Mouse (Mus musculus): Measurements from ENCODE around the gene Lyz1. TPM values are rescaled to one million over a fixed set of nuclear protein-coding genes. Genes with fewer than 3 reads are reported as not detected.
"Not testable (repeated sequence)": the region's sequence is repeated elsewhere in the genome, so short reads cannot be mapped to it uniquely, and the experiment has no call there.

Lyz1 gene
- polyA plus RNA-seq, 1 experiment from 2014 or later = 0.18 TPM

GRCm38 (mm10) chr10:117284578-117285520, 7.8 kb downstream of the Lyz1 start:
- Histone ChIP-seq H3K4me2 (ENCODE audit: low read depth, low read length) (no peak overlapping the region), H3K36me3 (ENCODE audit: control insufficient read depth, insufficient read depth, low read length) (no peaks in the 10 kb centered on the region), H3K9ac (ENCODE audit: low read depth, low read length) (no peak overlapping the region), H3K9me3 (ENCODE audit: control insufficient read depth, low read length) (no peaks in the 10 kb centered on the region), H3K27me3 (replicated peaks; ENCODE audit: control insufficient read depth, insufficient read depth, low read length) (no peaks in the 10 kb centered on the region), H3K4me3 (ENCODE audit: low read depth, low read length) (no peak overlapping the region), H3K4me1 (ENCODE audit: control insufficient read depth, insufficient read depth, low read length) (no peaks in the 10 kb centered on the region), H3K27ac (replicated peaks; ENCODE audit: low read depth, low read length) (no peak overlapping the region)
- WGBS = 82% methylated on average over 10 of the region's 10 CpGs
- DNase-seq (ENCODE audit: low spot score) (no peak), ATAC-seq (ENCODE audit: low read depth) (no peak)

DNA sequence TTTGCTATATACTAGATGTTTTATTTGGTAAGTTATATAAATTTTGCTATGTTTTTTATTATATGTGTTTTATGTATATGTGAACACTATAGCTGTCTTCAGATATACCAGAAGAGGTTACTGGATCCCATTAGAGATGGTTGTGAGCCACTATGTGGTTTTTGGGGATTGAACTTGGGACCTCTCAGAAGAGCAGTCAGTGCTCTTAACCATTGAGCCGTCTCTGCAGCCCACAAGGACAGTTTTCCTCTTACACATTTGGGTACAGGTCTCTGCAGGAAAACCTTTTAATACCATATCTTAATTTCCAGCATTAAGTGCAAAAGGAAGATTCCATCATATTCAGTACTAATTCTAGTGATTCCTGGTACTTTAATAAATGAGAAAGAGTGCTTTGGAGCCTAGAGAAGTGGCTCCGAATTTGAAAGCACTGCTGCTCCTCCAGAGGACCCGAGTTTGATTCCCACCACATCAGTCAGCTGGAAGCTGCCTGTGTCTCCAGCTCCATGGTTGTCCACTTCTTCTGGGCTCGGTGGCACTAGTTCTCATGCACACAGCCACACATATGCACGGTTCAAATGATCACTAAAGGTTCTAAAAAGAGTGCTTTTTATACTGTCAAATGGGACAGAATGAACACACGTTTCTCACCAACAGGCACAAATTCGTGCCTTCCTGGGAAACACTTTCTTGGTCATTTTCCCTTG, 8.6 kb downstream of the Lyz1 start:
- 78% methylated on average over 7 of the region's 7 CpGs for WGBS

DNA sequence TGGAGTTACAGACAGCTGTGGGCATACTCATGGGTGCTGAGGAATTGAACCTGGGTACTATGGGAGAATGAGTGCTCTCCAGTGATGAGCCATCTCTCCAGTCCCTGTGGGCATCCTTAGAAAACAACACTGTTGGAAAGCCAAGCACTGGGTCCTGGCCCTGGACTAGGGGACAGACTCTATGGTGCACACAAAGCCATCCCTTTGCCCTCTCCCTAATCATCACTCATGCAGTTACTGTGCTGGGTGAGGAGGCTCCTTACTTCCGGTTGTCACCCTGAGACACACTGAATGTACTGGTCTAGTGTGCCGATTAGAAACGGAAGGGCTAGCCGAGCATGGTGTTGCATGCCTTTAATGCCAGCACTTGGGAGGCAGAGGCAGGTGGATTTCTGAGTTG, 9.5 kb downstream of the Lyz1 start:
- H3K4me3 ChIP-seq (ENCODE audit: low read depth, low read length); ATAC-seq (ENCODE audit: low read depth); H3K9me3 ChIP-seq (ENCODE audit: control insufficient read depth, low read length); H3K4me1 ChIP-seq (ENCODE audit: control insufficient read depth, insufficient read depth, low read length); H3K27me3 ChIP-seq (replicated peaks; ENCODE audit: control insufficient read depth, insufficient read depth, low read length); H3K27ac ChIP-seq (replicated peaks; ENCODE audit: low read depth, low read length); DNase-seq (ENCODE audit: low spot score); H3K4me2 ChIP-seq (ENCODE audit: low read depth, low read length); H3K36me3 ChIP-seq (ENCODE audit: control insufficient read depth, insufficient read depth, low read length); H3K9ac ChIP-seq (ENCODE audit: low read depth, low read length): not testable (repeated sequence)
- 79% methylated on average over 4 of the region's 4 CpGs for WGBS

More for the DNA sequence above, 8.6 kb downstream of the Lyz1 start:
- ATAC-seq (ENCODE audit: low read depth) (no peak), DNase-seq (ENCODE audit: low spot score) (no peak)
- H3K36me3 ChIP-seq (ENCODE audit: control insufficient read depth, insufficient read depth, low read length) = no peaks in the 10 kb centered on the region
- no peak overlapping the region for H3K9ac ChIP-seq (ENCODE audit: low read depth, low read length)
- H3K27ac ChIP-seq (replicated peaks; ENCODE audit: low read depth, low read length) = no peak overlapping the region
- H3K9me3 ChIP-seq (ENCODE audit: control insufficient read depth, low read length) = no peaks in the 10 kb centered on the region
- no peaks in the 10 kb centered on the region for H3K4me1 ChIP-seq (ENCODE audit: control insufficient read depth, insufficient read depth, low read length)
- H3K4me2 ChIP-seq (ENCODE audit: low read depth, low read length) = no peak overlapping the region
- H3K27me3 ChIP-seq (replicated peaks; ENCODE audit: control insufficient read depth, insufficient read depth, low read length) = no peaks in the 10 kb centered on the region
- no peak overlapping the region for H3K4me3 ChIP-seq (ENCODE audit: low read depth, low read length)

- no peak for ATAC-seq (ENCODE audit: low read depth)
- no peak for DNase-seq (ENCODE audit: low spot score)
- Histone ChIP-seq H3K4me3 (ENCODE audit: low read depth, low read length) (no peak overlapping the region), H3K9me3 (ENCODE audit: control insufficient read depth, low read length) (no peaks in the 10 kb centered on the region), H3K4me1 (ENCODE audit: control insufficient read depth, insufficient read depth, low read length) (no peaks in the 10 kb centered on the region), H3K27me3 (replicated peaks; ENCODE audit: control insufficient read depth, insufficient read depth, low read length) (no peaks in the 10 kb centered on the region), H3K36me3 (ENCODE audit: control insufficient read depth, insufficient read depth, low read length) (no peaks in the 10 kb centered on the region), H3K9ac (ENCODE audit: low read depth, low read length) (no peak overlapping the region), H3K27ac (replicated peaks; ENCODE audit: low read depth, low read length) (no peak overlapping the region), H3K4me2 (ENCODE audit: low read depth, low read length) (no peak overlapping the region)
- 64% methylated on average over 2 of the region's 2 CpGs for WGBS
Measured at GRCm38 (mm10) chr10:117282551-117282950, 10.1 kb downstream of the Lyz1 start.

GRCm38 (mm10) chr10:117282049-117282448, 10.6 kb downstream of the Lyz1 start, which contains the start of gene Lyz2:
Gene Lyz2 (minus strand): TSS chr10:117282321.
- DNase-seq (ENCODE audit: low spot score) = peak; percentile 32
- Histone ChIP-seq H3K4me2 (ENCODE audit: low read depth, low read length) (no peak within 1 kb of the TSS), H3K27me3 (replicated peaks; ENCODE audit: control insufficient read depth, insufficient read depth, low read length) (no peaks in the 10 kb centered on the region), H3K4me3 (ENCODE audit: low read depth, low read length) (no peak within 1 kb of the TSS), H3K9me3 (ENCODE audit: control insufficient read depth, low read length) (no peaks in the 10 kb centered on the region), H3K27ac (replicated peaks; ENCODE audit: low read depth, low read length) (no peak within 1 kb of the TSS), H3K36me3 (ENCODE audit: control insufficient read depth, insufficient read depth, low read length) (no peaks in the 10 kb centered on the region), H3K4me1 (ENCODE audit: control insufficient read depth, insufficient read depth, low read length) (no peaks in the 10 kb centered on the region), H3K9ac (ENCODE audit: low read depth, low read length) (no peak within 1 kb of the TSS)
- no peak for ATAC-seq (ENCODE audit: low read depth)
- WGBS = 61% methylated on average over 4 of the region's 4 CpGs

GRCm38 (mm10) chr10:117281381-117281920, 11.2 kb downstream of the Lyz1 start:
- Histone ChIP-seq H3K4me1 (ENCODE audit: control insufficient read depth, insufficient read depth, low read length) (no peaks in the 10 kb centered on the region), H3K36me3 (ENCODE audit: control insufficient read depth, insufficient read depth, low read length) (no peaks in the 10 kb centered on the region), H3K9me3 (ENCODE audit: control insufficient read depth, low read length) (no peaks in the 10 kb centered on the region), H3K4me2 (ENCODE audit: low read depth, low read length) (no peak overlapping the region), H3K27ac (replicated peaks; ENCODE audit: low read depth, low read length) (no peak overlapping the region), H3K9ac (ENCODE audit: low read depth, low read length) (no peak overlapping the region), H3K27me3 (replicated peaks; ENCODE audit: control insufficient read depth, insufficient read depth, low read length) (no peaks in the 10 kb centered on the region), H3K4me3 (ENCODE audit: low read depth, low read length) (no peak overlapping the region)
- ATAC-seq (ENCODE audit: low read depth) (no peak), DNase-seq (ENCODE audit: low spot score) (no peak)
- WGBS = 83% methylated on average over 7 of the region's 7 CpGs

DNA sequence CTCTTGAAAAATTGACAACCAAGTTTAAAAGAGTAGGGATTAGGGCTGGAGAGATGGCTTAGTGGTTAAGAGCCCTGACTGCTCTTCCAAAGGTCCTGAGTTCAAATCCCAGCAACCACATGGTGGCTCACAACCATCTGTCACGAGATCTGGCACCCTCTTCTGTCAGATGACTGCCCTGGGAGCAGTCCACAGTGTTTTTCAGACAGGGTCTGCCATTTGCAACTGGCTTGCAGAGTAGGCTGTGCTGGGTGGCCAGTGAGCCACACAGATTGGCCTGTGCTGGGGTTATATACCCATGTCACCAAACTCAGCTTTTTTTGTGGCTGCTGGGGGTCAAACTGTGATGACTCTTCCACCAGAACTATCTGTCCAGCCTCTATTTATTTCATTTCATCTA, 12.7 kb downstream of the Lyz1 start:
- H3K9ac ChIP-seq (ENCODE audit: low read depth, low read length) = no peak overlapping the region
- no peak for ATAC-seq (ENCODE audit: low read depth)
- no peaks in the 10 kb centered on the region for H3K36me3 ChIP-seq (ENCODE audit: control insufficient read depth, insufficient read depth, low read length)
- H3K27me3 ChIP-seq (replicated peaks; ENCODE audit: control insufficient read depth, insufficient read depth, low read length) = no peaks in the 10 kb centered on the region
- H3K9me3 ChIP-seq (ENCODE audit: control insufficient read depth, low read length) = no peaks in the 10 kb centered on the region
- no peak overlapping the region for H3K4me2 ChIP-seq (ENCODE audit: low read depth, low read length)
- H3K4me1 ChIP-seq (ENCODE audit: control insufficient read depth, insufficient read depth, low read length) = no peaks in the 10 kb centered on the region
- no peak overlapping the region for H3K4me3 ChIP-seq (ENCODE audit: low read depth, low read length)
- WGBS = 40% methylated on average over 1 of the region's 1 CpGs
- no peak overlapping the region for H3K27ac ChIP-seq (replicated peaks; ENCODE audit: low read depth, low read length)
- DNase-seq (ENCODE audit: low spot score) = no peak

GRCm38 (mm10) chr10:117278510-117278909, 14.2 kb downstream of the Lyz1 start:
- H3K9me3 ChIP-seq (ENCODE audit: control insufficient read depth, low read length); H3K4me2 ChIP-seq (ENCODE audit: low read depth, low read length); H3K27ac ChIP-seq (replicated peaks; ENCODE audit: low read depth, low read length); H3K4me3 ChIP-seq (ENCODE audit: low read depth, low read length); H3K9ac ChIP-seq (ENCODE audit: low read depth, low read length); H3K4me1 ChIP-seq (ENCODE audit: control insufficient read depth, insufficient read depth, low read length); H3K27me3 ChIP-seq (replicated peaks; ENCODE audit: control insufficient read depth, insufficient read depth, low read length); ATAC-seq (ENCODE audit: low read depth); DNase-seq (ENCODE audit: low spot score); H3K36me3 ChIP-seq (ENCODE audit: control insufficient read depth, insufficient read depth, low read length): not testable (repeated sequence)
- 50% methylated on average over 2 of the region's 2 CpGs for WGBS

Data from embryonic facial prominence, embryonic 14.5 days (tissue).